Mouse (Mus musculus) right cerebral cortex, postnatal 36 days (tissue): ENCODE data around the gene Chrnb2.
A peak's percentile ranks its signal among the peaks of the same experiment; 100 is the strongest.

ENCODE experiments used
- DNase-seq, 2 experiments: peaks; one replicate each; pipeline ENCODE4 v3.0.0; 2022; ENCODE audit warnings: low spot score in 2 of 2, mixed read lengths in 1 of 2

Gene Chrnb2

GRCm38 (mm10) chr3:89714359-89715206 lies 49.8 kb downstream of the Chrnb2 start, which contains the start of gene Adar:
Gene Adar, plus strand, starts transcription at chr3:89715022.
- peak; percentile 92 to 94 for DNase-seq

GRCm38 (mm10) chr3:89704064-89704463 lies 60.4 kb downstream of the Chrnb2 start:
- no peak for DNase-seq

DNA sequence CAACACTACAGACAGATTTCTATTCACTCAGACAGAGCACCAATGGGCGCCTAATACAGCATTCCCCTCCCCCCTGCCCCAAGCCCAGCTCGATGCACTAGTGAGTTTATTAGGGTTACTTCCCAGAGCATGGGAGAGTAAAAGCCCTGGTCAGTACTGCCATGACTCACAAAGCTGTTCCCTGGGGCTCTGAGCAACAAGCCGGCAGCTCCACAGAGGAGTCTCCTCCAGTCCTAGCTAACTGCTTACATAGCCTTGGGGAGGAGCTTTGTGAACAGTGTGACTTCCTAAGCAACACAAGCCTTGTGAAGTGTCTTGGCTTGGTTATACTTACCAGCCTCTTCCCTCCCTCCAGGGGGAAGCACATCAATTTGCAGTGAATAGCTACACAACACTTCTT lies 60.8 kb downstream of the Chrnb2 start:
- no peak for DNase-seq

DNA sequence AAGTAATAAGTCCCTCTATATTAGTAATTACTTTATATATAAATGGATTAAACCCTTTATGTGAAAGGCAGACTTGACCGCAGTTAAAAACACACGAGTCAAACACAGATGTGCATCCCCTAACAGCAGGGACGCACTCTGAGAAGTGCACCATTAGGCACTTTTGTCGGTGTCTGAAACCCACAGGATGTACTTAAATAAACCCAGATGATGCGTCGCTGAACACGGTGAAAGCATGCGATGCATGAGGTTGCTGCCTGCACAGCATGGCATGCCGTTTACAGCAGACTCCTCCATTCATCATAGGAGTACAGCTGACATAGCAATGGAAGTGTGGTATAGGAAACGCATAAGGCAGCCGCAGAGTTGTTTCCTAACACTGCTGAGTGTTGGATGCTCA lies 64.0 kb downstream of the Chrnb2 start:
- no peak for DNase-seq

- DNase-seq, result no peak
These were observed 65.5 kb downstream of the Chrnb2 start for GRCm38 (mm10) chr3:89698958-89699357.
